Mouse (Mus musculus): ENCODE measurements around the gene Pigk. TPM values are rescaled to one million over a fixed set of nuclear protein-coding genes. Genes with fewer than 3 reads are reported as not detected.

Pigk gene
- total RNA-seq, 2 experiments from 2014 or later, result 20.8 to 27.7 TPM

- intact Hi-C loops (cut with DNase I; ENCODE audit: low total_unique reads), result loop anchor here (10.0 kb wide), 1 partner anchor 165 kb away; no protein-coding TSS in a partner anchor
- DNase-seq, result no peak
Measured at GRCm38 (mm10) chr3:152950299-152950698, 236.4 kb downstream of the Pigk start.

DNA sequence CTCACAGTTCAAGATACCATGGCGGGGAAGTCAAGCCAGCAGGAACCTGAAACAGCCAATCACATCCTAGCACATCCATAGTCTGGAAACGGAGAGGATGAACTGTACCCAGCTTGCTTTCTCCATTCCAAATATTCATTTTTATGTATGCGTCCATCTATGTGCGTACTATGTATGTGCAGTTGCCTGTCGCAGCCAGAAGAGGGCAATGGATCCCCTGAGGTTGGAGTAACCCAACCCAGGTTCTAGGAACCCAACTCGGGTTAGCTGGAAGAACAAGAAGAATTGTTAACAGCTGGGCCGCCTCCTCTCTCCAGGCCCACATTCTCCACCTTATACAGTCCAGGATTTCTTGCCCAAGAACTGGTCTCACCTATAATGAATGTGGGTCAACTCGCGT is 237.0 kb downstream of the Pigk start:
- intact Hi-C loops (cut with DNase I; ENCODE audit: low total_unique reads), result loop anchor here (10.0 kb wide), 1 partner anchor 166 kb away; no protein-coding TSS in a partner anchor
- DNase-seq, result no peak

- intact Hi-C loops (cut with DNase I; ENCODE audit: low total_unique reads), result loop anchor here (10.0 kb wide), 1 partner anchor 167 kb away; no protein-coding TSS in a partner anchor
- no peak for DNase-seq
Measured at GRCm38 (mm10) chr3:152951634-152952545, 238.0 kb downstream of the Pigk start.

DNA sequence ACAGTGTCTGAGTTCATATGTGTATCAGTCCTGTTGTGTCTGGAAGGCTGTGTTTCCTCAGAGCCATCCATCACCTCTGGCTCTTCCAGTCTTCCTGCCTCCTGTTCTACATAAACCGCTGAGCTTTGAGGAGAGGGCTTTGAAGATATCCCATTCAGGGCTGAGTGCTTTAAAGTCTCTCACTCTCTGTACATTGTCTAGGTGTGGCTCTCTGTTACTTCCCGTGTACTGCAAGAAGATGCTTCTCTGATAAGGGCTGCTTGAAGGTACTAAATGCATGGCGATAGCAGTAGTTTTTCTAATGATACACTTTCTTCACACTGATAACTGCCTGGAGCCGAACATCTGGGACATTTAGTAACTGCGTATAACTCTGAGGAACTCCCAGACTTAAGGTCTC is 242.1 kb downstream of the Pigk start:
- intact Hi-C loops (cut with DNase I; ENCODE audit: low total_unique reads), result loop anchor here (10.0 kb wide), 1 partner anchor 171 kb away; no protein-coding TSS in a partner anchor
- no peak for DNase-seq

DNA sequence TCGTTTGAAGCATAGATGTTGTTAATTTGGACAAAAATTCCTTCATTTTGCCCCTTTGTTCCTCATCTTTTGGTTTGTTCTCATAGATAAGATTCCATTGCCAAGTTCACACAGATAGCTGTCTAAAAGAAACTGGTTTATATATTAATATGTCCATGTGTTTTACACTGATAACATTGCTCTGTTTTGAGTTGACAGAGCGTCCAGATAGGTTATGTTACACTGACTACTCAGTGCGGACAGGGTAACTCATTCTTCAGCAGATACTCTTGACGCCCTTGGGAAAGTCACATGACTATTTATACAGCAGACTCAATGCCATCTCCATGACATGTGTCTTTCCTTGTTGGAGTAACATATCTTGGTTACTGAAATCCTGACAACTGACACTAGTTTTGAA is 242.9 kb downstream of the Pigk start:
- DNase-seq, result no peak

DNA sequence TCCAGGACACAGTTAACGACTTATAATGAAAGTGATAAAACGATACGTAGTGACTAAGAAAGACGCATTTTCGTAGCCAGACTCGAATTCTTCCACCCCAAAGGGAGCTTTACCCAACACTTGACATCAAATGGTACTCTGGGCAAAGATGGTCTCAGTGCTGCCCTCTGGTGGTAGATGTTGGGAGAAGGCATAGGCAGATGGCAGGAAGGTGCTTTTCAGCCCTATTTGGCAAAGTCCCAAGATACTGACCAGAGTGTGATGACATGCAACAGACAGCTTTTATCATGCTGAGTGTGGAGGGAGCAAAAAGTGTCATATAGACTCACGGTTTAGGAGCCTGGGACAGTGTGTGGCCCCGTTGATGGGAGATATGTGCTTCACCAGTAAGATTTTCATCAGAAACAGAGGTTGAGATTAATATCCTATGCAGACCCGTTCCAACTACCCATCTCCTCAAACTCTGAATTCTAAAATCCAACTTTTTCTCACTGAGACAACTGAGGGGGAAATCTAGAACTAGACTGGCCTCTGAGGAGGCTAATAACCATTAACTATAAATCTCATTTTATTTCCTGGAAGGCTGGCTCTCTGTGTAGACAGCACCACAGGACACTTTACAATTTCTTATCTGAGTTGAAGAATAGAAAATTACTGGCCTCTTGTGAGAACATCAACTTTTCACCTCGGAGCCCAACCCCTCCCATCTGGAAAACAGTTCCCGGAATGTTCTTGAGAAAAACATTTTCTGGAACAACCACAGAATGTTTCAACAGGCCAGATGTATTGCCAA is 244.7 kb downstream of the Pigk start:
- intact Hi-C loops (cut with DNase I; ENCODE audit: low total_unique reads), result loop anchor here (10.0 kb wide), 1 partner anchor 174 kb away; no protein-coding TSS in a partner anchor
- peak; percentile 35 for DNase-seq

More for the DNA sequence above, 242.9 kb downstream of the Pigk start:
- intact Hi-C loops (cut with DNase I; ENCODE audit: low total_unique reads), result loop anchor here (10.0 kb wide), 1 partner anchor 172 kb away; no protein-coding TSS in a partner anchor

GRCm38 (mm10) chr3:152961855-152962376 is 248.0 kb downstream of the Pigk start:
- intact Hi-C loops (cut with DNase I; ENCODE audit: low total_unique reads), result no loop called here
- DNase-seq, result no peak

- intact Hi-C loops (cut with DNase I; ENCODE audit: low total_unique reads), result no loop called here
- DNase-seq, result no peak
Measured at GRCm38 (mm10) chr3:152969774-152970347, 256.0 kb downstream of the Pigk start.

GRCm38 (mm10) chr3:152971373-152971772 is 257.5 kb downstream of the Pigk start:
- no peak for DNase-seq
- intact Hi-C loops (cut with DNase I; ENCODE audit: low total_unique reads), result no loop called here

DNA sequence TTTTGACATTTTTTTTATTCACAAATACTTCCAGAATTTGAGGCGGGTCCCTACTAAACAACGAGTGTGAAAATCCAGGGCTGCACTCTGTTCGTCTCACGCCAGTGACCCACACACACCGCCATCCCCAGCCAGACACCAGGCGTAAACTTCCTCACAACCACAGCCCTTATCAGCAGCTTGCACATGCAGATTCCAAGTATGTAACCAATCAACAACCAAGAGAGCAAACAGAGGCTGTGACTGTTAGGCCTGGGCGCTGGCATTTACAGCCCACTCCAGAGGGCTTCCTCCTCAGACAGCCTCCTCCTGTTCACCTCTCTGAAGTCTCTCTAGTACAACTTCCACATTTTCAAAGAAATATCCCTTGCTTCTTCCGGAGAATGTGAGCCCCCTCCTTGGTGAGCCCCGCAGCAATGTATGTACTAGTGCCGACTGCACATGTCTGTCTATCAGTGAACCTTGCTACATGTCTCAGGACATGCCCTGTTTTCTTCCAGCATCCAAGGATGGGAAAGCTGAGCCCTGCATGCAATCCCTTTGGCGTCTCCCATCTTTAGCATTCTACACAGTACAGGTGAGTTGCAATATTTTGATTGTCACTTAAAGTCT is 265.7 kb downstream of the Pigk start:
- intact Hi-C loops (cut with DNase I; ENCODE audit: low total_unique reads), result no loop called here

GRCm38 (mm10) chr3:152980431-152980830 is 266.5 kb downstream of the Pigk start:
- DNase-seq, result peak; percentile 11
- intact Hi-C loops (cut with DNase I; ENCODE audit: low total_unique reads), result no loop called here

More for the DNA sequence above, 265.7 kb downstream of the Pigk start:
- no peak for DNase-seq

DNA sequence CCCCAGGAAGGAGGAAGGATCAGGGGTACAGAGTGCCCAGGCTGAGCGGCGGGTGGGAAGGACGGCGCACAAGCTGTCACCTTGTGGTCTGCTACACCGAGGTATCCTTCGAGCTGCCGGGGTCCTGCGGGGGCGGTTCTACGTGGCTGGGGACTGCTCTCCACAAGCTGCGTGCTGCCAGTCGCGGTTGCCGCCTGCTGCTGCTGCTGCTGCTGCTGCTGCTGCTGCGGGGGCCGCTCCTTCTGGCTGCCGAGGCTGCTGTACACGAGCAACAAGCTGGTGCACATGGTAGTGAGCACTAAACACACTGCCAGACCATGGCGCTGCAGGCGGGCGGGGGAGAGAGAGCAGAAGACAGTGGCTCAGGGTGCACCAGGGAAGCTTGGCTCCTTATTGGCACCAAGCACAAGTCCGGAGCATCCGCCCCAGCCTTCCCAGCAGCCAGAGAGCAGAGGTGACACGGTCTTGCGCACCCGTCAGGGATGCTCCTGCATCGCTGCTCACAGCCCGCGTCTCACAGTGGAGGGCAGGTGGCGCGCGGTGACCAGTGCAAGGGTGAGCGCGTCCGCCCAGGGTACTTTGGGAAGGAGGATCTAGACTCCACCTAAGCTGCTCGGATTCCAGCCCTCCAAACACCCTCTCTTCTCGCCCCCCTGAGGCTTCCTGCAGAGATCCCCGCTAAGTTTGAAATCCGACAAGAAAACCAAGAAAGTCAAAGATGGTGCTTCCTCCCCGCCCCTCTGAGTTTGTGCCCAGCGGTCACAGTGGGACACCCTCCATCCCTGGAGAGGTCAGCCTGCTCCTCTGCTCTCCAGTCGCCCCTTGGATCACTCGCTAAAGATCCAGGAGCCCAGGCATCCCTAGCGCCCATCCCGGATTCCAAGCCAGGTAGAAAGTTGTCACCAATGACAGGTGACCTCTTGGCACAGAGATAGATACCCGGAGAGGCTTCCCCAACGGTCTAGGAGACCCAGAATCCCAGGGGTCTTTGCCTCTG is 267.4 kb downstream of the Pigk start:
- intact Hi-C loops (cut with DNase I; ENCODE audit: low total_unique reads), result no loop called here
- no peak for DNase-seq

GRCm38 (mm10) chr3:152981988-152982387 is 268.1 kb downstream of the Pigk start, which contains the start of gene St6galnac5:
TSS of gene St6galnac5 (minus strand) at chr3:152982246.
- intact Hi-C loops (cut with DNase I; ENCODE audit: low total_unique reads), result no loop called here
- no peak for DNase-seq

GRCm38 (mm10) chr3:152990787-152991186 is 276.9 kb downstream of the Pigk start:
- DNase-seq, result no peak
- intact Hi-C loops (cut with DNase I; ENCODE audit: low total_unique reads), result no loop called here

- DNase-seq, result no peak
- intact Hi-C loops (cut with DNase I; ENCODE audit: low total_unique reads), result no loop called here
Measured at GRCm38 (mm10) chr3:152993608-152994007, 279.7 kb downstream of the Pigk start.

- DNase-seq, result no peak
- intact Hi-C loops (cut with DNase I; ENCODE audit: low total_unique reads), result no loop called here
Measured at GRCm38 (mm10) chr3:152998106-152998505, 284.2 kb downstream of the Pigk start.

DNA sequence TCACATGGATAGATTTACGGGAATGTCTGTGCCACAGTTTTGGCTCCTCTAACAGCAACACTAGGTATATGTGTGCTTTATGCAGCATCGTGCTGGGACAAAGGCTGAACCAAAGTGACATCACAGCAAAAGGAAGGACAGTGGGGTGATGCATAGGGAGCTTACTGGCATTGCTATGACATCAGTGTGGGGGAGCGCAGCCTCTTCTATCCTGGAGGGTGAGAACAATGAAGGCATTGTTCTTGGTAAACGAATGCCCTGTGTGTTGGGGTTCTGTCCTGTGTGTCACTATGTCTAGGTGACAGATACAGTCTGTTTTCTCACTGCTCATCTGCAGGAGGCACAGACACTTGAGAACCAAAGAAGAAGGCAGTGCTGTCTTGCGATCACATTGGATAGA is 285.0 kb downstream of the Pigk start:
- DNase-seq, result no peak
- intact Hi-C loops (cut with DNase I; ENCODE audit: low total_unique reads), result no loop called here

DNA sequence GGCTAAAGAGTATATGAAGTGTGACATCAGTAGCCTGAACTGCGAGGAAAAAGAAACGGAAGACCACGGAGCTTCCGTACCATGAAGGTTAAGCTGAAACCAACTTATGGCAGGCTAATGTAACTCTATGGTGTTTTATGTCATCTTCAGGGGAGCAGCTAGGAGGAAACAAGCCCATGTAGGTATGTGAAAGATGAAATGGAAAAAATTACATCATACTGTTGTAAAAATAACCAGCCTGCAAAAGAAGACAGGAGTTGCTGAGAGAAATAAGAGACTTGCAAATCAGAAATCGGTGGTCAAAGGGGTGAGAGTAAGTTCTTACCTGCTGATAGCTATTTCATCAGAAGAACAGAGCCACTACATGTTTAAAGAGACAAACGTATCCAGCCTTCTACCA is 293.0 kb downstream of the Pigk start:
- no peak for DNase-seq
- intact Hi-C loops (cut with DNase I; ENCODE audit: low total_unique reads), result no loop called here
